8 mouse cellular contexts compared by ENCODE assay signal in the genomic region with DNA sequence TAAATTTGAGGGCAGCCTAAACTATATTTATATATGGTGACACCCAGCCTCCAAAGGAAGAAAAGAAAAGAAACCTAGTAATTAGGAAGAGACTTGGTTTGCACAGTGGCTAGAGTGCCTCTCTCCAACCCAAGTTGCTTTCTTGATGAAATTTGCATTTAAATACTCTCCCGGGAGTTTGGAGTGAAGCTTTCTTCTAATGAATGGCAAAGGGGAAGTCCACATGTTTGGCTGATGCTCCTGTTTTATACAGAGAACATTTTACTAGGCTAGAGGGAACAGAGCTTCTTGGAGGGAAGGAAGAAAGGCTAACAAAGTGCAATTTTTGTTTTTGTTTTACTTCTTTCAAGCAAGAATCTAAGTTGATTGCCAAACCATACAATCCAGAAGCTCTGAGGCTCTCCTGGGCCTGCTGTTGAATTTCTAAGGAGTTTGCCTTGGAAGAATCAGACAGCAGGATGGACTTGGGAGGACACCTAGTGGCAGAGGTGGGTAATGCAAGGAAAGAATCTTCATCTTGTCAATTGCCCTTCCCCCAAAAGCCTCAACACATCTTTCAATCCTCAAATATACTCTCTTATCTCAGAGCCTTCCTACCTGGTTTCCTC. TPM values are rescaled to one million over a fixed set of nuclear protein-coding genes. Genes with fewer than 3 reads are reported as not detected.
DNase-seq lines count a peak whose midpoint lies in the region; ATAC-seq and TF ChIP-seq lines count a peak whose summit lies in the region.

No protein-coding gene starts in this region.

- WGBS in forebrain, embryonic 16.5 days: 0% methylated on average over 1 of the region's 1 CpGs
- 32% methylated on average over 1 of the region's 1 CpGs for WGBS in hindbrain, embryonic 10.5 days

- DNase-seq in Patski (ENCODE audit: low read depth, low spot score): peak; percentile 50
- DNase-seq in cerebellum, adult 18-20 months: peak; percentile 81 to 90
- DNase-seq in hindbrain, embryonic 10.5 days (ENCODE audit: low spot score): peak; percentile 79
- DNase-seq in layer of hippocampus, postnatal 14 days (ENCODE audit: low spot score in 2 of 2): peak; percentile 82 to 92
- DNase-seq in lung, postnatal 36 days: peak; percentile 94
- DNase-seq in right cerebral cortex, adult 18-20 months: peak; percentile 83

- peak overlapping the region; percentile 62 for H3K27ac ChIP-seq in forebrain, embryonic 16.5 days (ENCODE audit: low read length)
- peak overlapping the region; percentile 57 for H3K27ac ChIP-seq in hindbrain, embryonic 10.5 days

- peak; percentile 80 for TF ChIP-seq CTCF in Patski (IDR thresholded peaks at IDR 0.05)

- H3K4me3 ChIP-seq in forebrain, embryonic 16.5 days (replicated peaks; ENCODE audit: low read length): no peak overlapping the region
- H3K4me3 ChIP-seq in hindbrain, embryonic 10.5 days: no peak overlapping the region

- no peak overlapping the region; the same call in 1 of the 2 replicates for H3K9ac ChIP-seq in forebrain, embryonic 16.5 days (replicated peaks; ENCODE audit: low read depth, low read length)

- in situ Hi-C loops in Patski (cut with MboI; ENCODE audit: low pct_unique_long_range_greater_than_20kb): loop anchor here (5.0 kb wide), 1 partner anchor 130 kb away; no protein-coding TSS in a partner anchor

- no peak overlapping the region for H3K4me2 ChIP-seq in forebrain, embryonic 16.5 days (ENCODE audit: low read length)

- H3K9me3 ChIP-seq in forebrain, embryonic 16.5 days (ENCODE audit: control insufficient read depth, low read length): no peaks in the 10 kb centered on the region
- no peaks in the 10 kb centered on the region for H3K9me3 ChIP-seq in hindbrain, embryonic 10.5 days

- ATAC-seq in Patski: no peak
- ATAC-seq in forebrain, embryonic 16.5 days: peak; percentile 41
- no peak for ATAC-seq in erythroid progenitor cell, adult 5-6 weeks (replicated peaks; ENCODE audit: low FRiP score, poor library complexity, severe bottlenecking)

- H3K36me3 ChIP-seq in forebrain, embryonic 16.5 days (ENCODE audit: control insufficient read depth, insufficient read depth): no peaks in the 10 kb centered on the region
- H3K36me3 ChIP-seq in hindbrain, embryonic 10.5 days: 0 out of 2 replicates have a peak, but pooled peaks cover 6% of the 10 kb centered on the region

- peaks cover 68% of the 10 kb centered on the region for H3K4me1 ChIP-seq in forebrain, embryonic 16.5 days (replicated peaks; ENCODE audit: control insufficient read depth, insufficient read depth, low read length)
- H3K4me1 ChIP-seq in hindbrain, embryonic 10.5 days (replicated peaks): peaks cover 61% of the 10 kb centered on the region

- no peaks in the 10 kb centered on the region for H3K27me3 ChIP-seq in Patski
- H3K27me3 ChIP-seq in forebrain, embryonic 16.5 days (replicated peaks; ENCODE audit: control insufficient read depth, insufficient read depth, low read length): no peaks in the 10 kb centered on the region
- no peaks in the 10 kb centered on the region for H3K27me3 ChIP-seq in hindbrain, embryonic 10.5 days (ENCODE audit: insufficient read depth, poor library complexity, severe bottlenecking)

- POLR2A ChIA-PET in Patski (lab: Charles Lee): no interaction called here

- CTCF ChIA-PET in Patski (lab: Charles Lee): interaction anchor here (0.8 to 5.0 kb wide), 7 partner anchors 33 to 197 kb away, joined by 3 to 30 read pairs (median 5); no protein-coding TSS in a partner anchor

RNA-seq across cellular contexts. Expression of gene Macf1, which starts 16.8 kb away (rescaled TPM):
- polyA plus RNA-seq in Patski (2021): 84.1 TPM
- 75.0 and 82.9 TPM in 2 replicates for polyA plus RNA-seq in forebrain, embryonic 16.5 days (2015; fragmentation: Nextera tagmentation; extraction: Ambion mirVana)
- 36.5 and 42.3 TPM in 2 replicates for polyA plus RNA-seq in hindbrain, embryonic 10.5 days (2016; fragmentation: Nextera tagmentation; extraction: Ambion mirVana)
- 100 to 1,000 TPM; 226 to 248 TPM for total RNA-seq in layer of hippocampus, postnatal 14 days (2021)
- 177 and 188 TPM in 2 replicates for total RNA-seq in erythroid progenitor cell, adult 5-6 weeks (2015; ENCODE audit: low replicate concordance)
- total RNA-seq in erythroid progenitor cell, adult 5-6 weeks (2017; ENCODE audit: low replicate concordance): 182 and 227 TPM in 2 replicates

RNA-seq across cellular contexts. Expression of gene Ndufs5, which starts 50.6 kb away (rescaled TPM):
- 64.3 TPM for polyA plus RNA-seq in Patski (2021)
- polyA plus RNA-seq in forebrain, embryonic 16.5 days (2015; fragmentation: Nextera tagmentation; extraction: Ambion mirVana): 348 and 362 TPM in 2 replicates
- polyA plus RNA-seq in hindbrain, embryonic 10.5 days (2016; fragmentation: Nextera tagmentation; extraction: Ambion mirVana): 349 and 378 TPM in 2 replicates
- 100 to 1,000 TPM; 178 to 208 TPM for total RNA-seq in layer of hippocampus, postnatal 14 days (2021)
- total RNA-seq in erythroid progenitor cell, adult 5-6 weeks (2015; ENCODE audit: low replicate concordance): 42.2 and 111 TPM in 2 replicates
- total RNA-seq in erythroid progenitor cell, adult 5-6 weeks (2017; ENCODE audit: low replicate concordance): 30.5 TPM in 1 of 2 replicates, not detected in the other
